9 mouse cellular contexts compared by ENCODE assay signal in the genomic region with DNA sequence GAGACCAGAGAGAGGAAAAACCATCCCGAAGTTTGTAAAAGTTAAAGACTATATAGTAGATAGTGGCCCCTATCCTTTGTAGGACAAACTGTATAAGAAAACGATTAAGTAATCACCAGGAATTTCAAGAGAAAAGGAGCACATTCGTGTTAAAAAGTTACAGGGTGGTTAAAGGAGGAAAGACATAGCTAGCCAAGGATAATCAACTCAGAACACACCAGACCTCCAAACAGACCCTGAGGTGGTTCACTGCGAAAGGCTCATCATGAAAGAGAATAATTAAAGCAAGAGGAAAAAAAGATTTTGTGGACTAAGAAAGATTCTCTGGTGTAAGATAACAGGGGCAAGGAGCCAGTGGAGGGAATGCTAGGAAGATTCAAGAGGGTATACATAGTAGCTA. TPM values are rescaled to one million over a fixed set of nuclear protein-coding genes. Genes with fewer than 3 reads are reported as not detected.
DNase-seq lines count a peak whose midpoint lies in the region; ATAC-seq and TF ChIP-seq lines count a peak whose summit lies in the region.
"Had no signal": no experiment of that assay in that cellular context is flagged by ENCODE, and none has a peak within 500 bp of the region (broad histone marks: within the 10 kb centered on the region; RNA-seq: fewer than 3 reads in every experiment).

No protein-coding gene starts in this region.

- no peak for DNase-seq in layer of hippocampus, adult 2 months (ENCODE audit: low spot score in 2 of 2)
- DNase-seq in layer of hippocampus, postnatal 14 days (ENCODE audit: low spot score in 2 of 2) = no peak
- no peak for DNase-seq in adrenal gland, postnatal 4 days (ENCODE audit: low spot score in 2 of 2)
- DNase-seq in thymus, postnatal 4 days = no peak

- H3K4me1 ChIP-seq in embryonic facial prominence, embryonic 12.5 days = peaks cover 8% of the 10 kb centered on the region
- H3K4me1 ChIP-seq in intestine, embryonic 15.5 days (replicated peaks) = peaks cover 5% of the 10 kb centered on the region; the same call in 1 of the 2 replicates
- peaks cover 6% of the 10 kb centered on the region for H3K4me1 ChIP-seq in neural tube, embryonic 12.5 days

- H3K36me3 ChIP-seq in embryonic facial prominence, embryonic 12.5 days = peaks cover 16% of the 10 kb centered on the region; the same call in 1 of the 2 replicates
- no peaks in the 10 kb centered on the region for H3K36me3 ChIP-seq in intestine, embryonic 15.5 days
- H3K36me3 ChIP-seq in neural tube, embryonic 12.5 days = peaks cover 3% of the 10 kb centered on the region; the same call in 1 of the 2 replicates

- no peak overlapping the region; the same call in 1 of the 2 replicates for H3K27ac ChIP-seq in layer of hippocampus, adult 2 months
- H3K27ac ChIP-seq in embryonic facial prominence, embryonic 12.5 days = 0 out of 2 replicates have a peak overlapping the region, but pooled peaks have one; percentile 50
- no peak overlapping the region for H3K27ac ChIP-seq in intestine, embryonic 15.5 days
- H3K27ac ChIP-seq in neural tube, embryonic 12.5 days = no peak overlapping the region

- no peak for ATAC-seq in embryonic facial prominence, embryonic 12.5 days (ENCODE audit: insufficient number of reproducible peaks, insufficient read depth, low FRiP score, low TSS enrichment)
- no peak for ATAC-seq in intestine, embryonic 15.5 days
- no peak for ATAC-seq in neural tube, embryonic 12.5 days (ENCODE audit: low FRiP score, low read depth)
- no peak for ATAC-seq in erythroid progenitor cell, adult 5-6 weeks (replicated peaks; ENCODE audit: low FRiP score, poor library complexity, severe bottlenecking)

- H3K4me3 ChIP-seq in layer of hippocampus, adult 2 months = peak overlapping the region; percentile 76
- H3K4me3 ChIP-seq in embryonic facial prominence, embryonic 12.5 days = peak overlapping the region; percentile 57
- H3K4me3 ChIP-seq in intestine, embryonic 15.5 days (replicated peaks) = peak overlapping the region; percentile 52
- peak overlapping the region; percentile 51 for H3K4me3 ChIP-seq in neural tube, embryonic 12.5 days

- no peak for TF ChIP-seq CTCF in layer of hippocampus, adult 2 months (conservative IDR thresholded peaks at IDR 0.05)

- no peaks in the 10 kb centered on the region for H3K27me3 ChIP-seq in embryonic facial prominence, embryonic 12.5 days
- no peaks in the 10 kb centered on the region for H3K27me3 ChIP-seq in intestine, embryonic 15.5 days (replicated peaks)
- no peaks in the 10 kb centered on the region for H3K27me3 ChIP-seq in neural tube, embryonic 12.5 days (replicated peaks)

- H3K9ac ChIP-seq in embryonic facial prominence, embryonic 12.5 days = peak overlapping the region; percentile 67
- H3K9ac ChIP-seq in intestine, embryonic 15.5 days = peak overlapping the region; percentile 60
- H3K9ac ChIP-seq in neural tube, embryonic 12.5 days = peak overlapping the region; percentile 65

- no peaks in the 10 kb centered on the region for H3K9me3 ChIP-seq in embryonic facial prominence, embryonic 12.5 days
- H3K9me3 ChIP-seq in intestine, embryonic 15.5 days = no peaks in the 10 kb centered on the region
- no peaks in the 10 kb centered on the region for H3K9me3 ChIP-seq in neural tube, embryonic 12.5 days

- peak overlapping the region; percentile 86 for H3K4me2 ChIP-seq in embryonic facial prominence, embryonic 12.5 days (replicated peaks)
- H3K4me2 ChIP-seq in intestine, embryonic 15.5 days (replicated peaks) = peak overlapping the region; percentile 74
- H3K4me2 ChIP-seq in neural tube, embryonic 12.5 days (replicated peaks) = peak overlapping the region; percentile 94

- WGBS in embryonic facial prominence, embryonic 12.5 days = 62% methylated on average over 4 of the region's 4 CpGs
- WGBS in intestine, embryonic 15.5 days = 55% methylated on average over 4 of the region's 4 CpGs
- 77% methylated on average over 4 of the region's 4 CpGs for WGBS in neural tube, embryonic 12.5 days

RNA-seq across cellular contexts. Expression of a gene that starts 26.0 kb away (rescaled TPM):
- total RNA-seq in layer of hippocampus, adult 2 months (2021) = 10 to 100 TPM; 10.2 to 10.4 TPM
- total RNA-seq in layer of hippocampus, postnatal 14 days (2021) = 10 to 100 TPM in 1 of 2 experiments, 1 to 10 TPM in 1; 8.8 to 11.5 TPM
- polyA plus RNA-seq in embryonic facial prominence, embryonic 12.5 days (2016; fragmentation: Nextera tagmentation; extraction: Ambion mirVana) = 0.41 and 0.79 TPM in 2 replicates
- polyA plus RNA-seq in intestine, embryonic 15.5 days (2015; fragmentation: Nextera tagmentation; extraction: Ambion mirVana) = 0.95 and 1.1 TPM in 2 replicates
- polyA plus RNA-seq in neural tube, embryonic 12.5 days (2016; fragmentation: Nextera tagmentation; extraction: Ambion mirVana) = 0.10 and 0.20 TPM in 2 replicates
- total RNA-seq in adrenal gland, postnatal 4 days (2021) = 1 to 10 TPM; 6.2 to 8.5 TPM
- not detected in 2 replicates for total RNA-seq in erythroid progenitor cell, adult 5-6 weeks (2015; ENCODE audit: low replicate concordance)
- total RNA-seq in erythroid progenitor cell, adult 5-6 weeks (2017; ENCODE audit: low replicate concordance) = 0.13 TPM in 1 of 2 replicates, not detected in the other
- total RNA-seq: hematopoietic stem cell, adult 5-6 weeks had no signal

Comparison
In these comparisons a context has a peak if more than half of its experiments do, and no peak if none do; other contexts are left out.
1. RNA of a gene that starts 26.0 kb away (total RNA-seq): 8.8 to 11.5 TPM in layer of hippocampus, postnatal 14 days, 10.2 to 10.4 TPM in layer of hippocampus, adult 2 months and 6.2 to 8.5 TPM in adrenal gland, postnatal 4 days; 0.13 TPM in erythroid progenitor cell, adult 5-6 weeks; every median in the first group is over 4 times any median in the second.
2. Peak in every context shown above with its lines, with median percentiles within 50 percentile points of each other: H3K4me3 ChIP-seq, H3K4me2 ChIP-seq and H3K9ac ChIP-seq.